Mouse (Mus musculus) stomach, postnatal 0 days (tissue): ENCODE measurements around the gene Comt.

Experiments used
- CTCF ChIP-seq: IDR thresholded peaks from 2 replicates; pipeline ENCODE4 v1.5.1; 2016; ENCODE audit warnings: antibody characterized with exemption, low read depth, mild to moderate bottlenecking, moderate library complexity
- EP300 ChIP-seq: optimal IDR thresholded peaks from 2 replicates; pipeline ENCODE3; 2016; ENCODE audit warnings: antibody characterized with exemption

DNA sequence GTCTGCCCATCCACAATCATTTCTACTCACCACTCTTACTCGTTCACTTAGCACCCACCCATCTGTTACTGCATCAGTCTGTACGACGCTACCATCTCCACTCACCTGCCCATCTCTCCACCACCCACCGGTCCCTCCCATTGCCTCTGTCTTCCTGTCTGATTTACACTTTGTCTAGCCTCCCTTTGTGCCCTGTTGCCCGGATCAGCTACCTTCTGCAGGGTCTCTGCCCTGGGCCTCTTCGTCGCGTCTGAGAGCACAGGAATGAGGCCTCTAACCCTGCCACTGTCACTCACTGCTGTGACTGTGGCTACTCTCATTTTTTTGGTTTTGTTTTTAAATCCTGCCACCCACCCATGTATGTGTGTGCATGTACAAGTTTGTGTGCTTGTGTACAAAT is 42.0 kb downstream of the Comt start:
- TF ChIP-seq CTCF = no peak
- no peak for TF ChIP-seq EP300
